Mouse (Mus musculus) lung, embryonic 14.5 days (tissue): Measurements from ENCODE around the gene Smim24. TPM values are rescaled to one million over a fixed set of nuclear protein-coding genes. Genes with fewer than 3 reads are reported as not detected.

ENCODE experiments used
- ATAC-seq: fragments of 200-750 bp; cut with Nextera tagmentation; 2 replicates; pipeline ENCODE4 v1.8.0; 2017; ENCODE audit warnings: mild to moderate bottlenecking, moderate TSS enrichment, moderate library complexity; ENCODE audit not compliant: insufficient read depth
- DNase-seq: peaks from one replicate; pipeline ENCODE4 v3.0.0-alpha.2; 2015
- H3K27ac ChIP-seq: fragments of 300-500 bp; sonication (generic); 2 replicates; pipeline ENCODE4 v1.5.1; 2014; ENCODE audit warnings: low read depth, mild to moderate bottlenecking, moderate library complexity
- H3K27me3 ChIP-seq: fragments of 300-500 bp; sonication (generic); 2 replicates; pipeline ENCODE4 v1.6.1; 2014; ENCODE audit warnings: low read length, control low read depth; ENCODE audit not compliant: insufficient read depth
- H3K36me3 ChIP-seq: fragments of 300-500 bp; sonication (generic); 2 replicates; pipeline ENCODE4 v1.6.1; 2014; ENCODE audit warnings: control low read depth; ENCODE audit not compliant: insufficient read depth
- H3K4me1 ChIP-seq: fragments of 300-500 bp; sonication (generic); 2 replicates; pipeline ENCODE4 v1.6.1; 2014; ENCODE audit warnings: antibody characterized with exemption, control low read depth; ENCODE audit not compliant: insufficient read depth
- H3K4me2 ChIP-seq: fragments of 300-500 bp; sonication (generic); 2 replicates; pipeline ENCODE4 v1.6.1; 2014; ENCODE audit warnings: mild to moderate bottlenecking
- H3K4me3 ChIP-seq: fragments of 300-500 bp; sonication (generic); 2 replicates; pipeline ENCODE4 v1.5.1; 2014; ENCODE audit warnings: low read depth, low read length
- H3K9ac ChIP-seq: fragments of 300-500 bp; sonication (generic); 2 replicates; pipeline ENCODE4 v1.6.1; 2014
- H3K9me3 ChIP-seq: fragments of 300-500 bp; sonication (generic); 2 replicates; pipeline ENCODE4 v1.6.1; 2016; ENCODE audit warnings: low read depth, low read length, control low read depth
- CTCF ChIP-seq: IDR thresholded peaks from 2 replicates; pipeline ENCODE4 v1.5.1; 2016; ENCODE audit warnings: antibody characterized with exemption, low read depth
- WGBS: fragments of 180-500 bp; shearing (Covaris S2); extraction: QIAGEN DNeasy Blood & Tissue Kit; methylation state at CpG from one replicate; pipeline ENCODE4 v1.1.7; 2014; 5-methylcytosine and 5-hydroxymethylcytosine counted together
- polyA plus RNA-seq: library from polyadenylated mRNA; unstranded; fragments of >200 nt; fragmentation: Nextera tagmentation; extraction: Ambion mirVana; gene quantifications from 2 replicates; pipeline ENCODE4 v1.2.1, GENCODE M21; 2014

Smim24 gene
- polyA plus RNA-seq, 1 experiment from 2014 or later = 3.3 TPM

DNA sequence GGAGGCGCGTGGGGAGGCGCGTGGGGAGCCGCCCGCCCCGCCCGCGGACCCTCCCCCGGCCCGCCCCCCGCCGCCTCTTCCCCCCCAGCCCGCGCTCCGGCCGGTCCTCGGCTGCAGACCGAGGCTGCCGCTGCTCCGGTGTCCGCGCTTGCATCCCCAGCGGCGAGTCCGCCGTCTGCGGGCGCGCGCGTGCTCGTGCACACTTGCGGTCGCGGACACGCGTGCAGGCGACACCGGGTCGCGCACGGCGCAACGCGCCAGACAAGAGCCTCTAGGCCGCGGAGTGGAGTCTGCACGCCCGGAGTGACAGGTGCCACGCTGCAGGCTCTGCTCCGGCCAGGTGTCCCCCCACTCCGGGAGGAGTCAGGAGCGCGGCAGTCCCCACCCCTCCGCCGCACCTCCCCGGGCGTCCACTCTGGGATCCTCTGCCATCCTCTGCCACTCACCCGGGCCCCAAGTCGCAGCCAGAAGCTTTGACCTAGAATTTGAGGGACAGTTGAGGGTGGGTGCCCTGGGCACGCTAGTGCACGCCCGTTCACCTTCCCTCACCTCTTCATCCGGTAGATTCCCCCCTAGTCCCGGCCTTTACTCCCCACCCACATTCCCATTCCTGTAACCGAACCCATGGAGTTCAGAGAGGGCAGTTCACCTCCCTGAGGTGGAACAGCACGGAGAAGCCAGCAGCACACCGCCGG lies 38.1 kb downstream of the Smim24 start:
- Histone ChIP-seq H3K27me3 (no peaks in the 10 kb centered on the region; the same call in 1 of the 2 replicates), H3K4me2 (peak overlapping the region; percentile 92), H3K9ac (peak overlapping the region; percentile 75), H3K9me3 (no peaks in the 10 kb centered on the region), H3K4me3 (peak overlapping the region; percentile 78), H3K4me1 (peaks cover 9% of the 10 kb centered on the region; the same call in 1 of the 2 replicates), H3K36me3 (no peaks in the 10 kb centered on the region), H3K27ac (peak overlapping the region; percentile 95)
- TF ChIP-seq CTCF = no peak
- ATAC-seq (no peak), DNase-seq (peak; percentile 58)
- 1% methylated on average over 56 of the region's 70 CpGs for WGBS

DNA sequence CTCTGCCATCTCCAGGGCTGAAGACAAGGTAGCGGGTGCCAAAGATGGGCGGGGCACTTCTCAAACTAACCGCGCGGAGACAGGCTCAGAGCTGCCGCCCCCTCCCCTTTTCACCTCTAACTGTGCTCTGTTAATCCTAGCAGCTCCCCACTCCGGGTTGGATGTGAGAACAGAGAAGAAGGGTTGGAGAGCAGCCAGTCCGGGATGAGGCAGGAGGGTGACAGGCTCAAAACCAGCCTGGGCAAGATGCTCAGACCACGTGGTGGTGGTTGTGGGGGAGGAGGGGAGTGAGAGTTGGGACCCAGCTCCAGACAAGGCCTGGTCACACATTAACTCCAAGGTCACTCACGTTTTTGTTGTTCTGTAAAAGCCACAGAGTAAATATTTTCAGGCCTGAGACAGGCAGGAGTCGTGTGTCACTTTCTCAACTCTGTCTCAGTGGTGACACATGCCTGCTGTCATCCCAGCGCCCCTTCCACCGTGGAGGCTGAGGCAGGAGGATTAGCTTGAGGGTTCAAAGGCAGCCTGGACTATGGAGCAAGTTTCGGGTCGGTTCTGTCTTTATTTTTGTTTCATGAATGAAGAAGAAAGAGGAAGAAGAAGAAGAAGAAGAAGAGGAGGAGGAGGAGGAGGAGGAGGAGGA lies 38.8 kb downstream of the Smim24 start:
- H3K4me1 ChIP-seq = peaks cover 9% of the 10 kb centered on the region; the same call in 1 of the 2 replicates
- no peak overlapping the region for H3K27ac ChIP-seq
- TF ChIP-seq CTCF = no peak
- H3K4me3 ChIP-seq = peak overlapping the region; percentile 78
- ATAC-seq (no peak), DNase-seq (peak; percentile 49)
- WGBS = 14% methylated on average over 15 of the region's 15 CpGs
- no peaks in the 10 kb centered on the region; the same call in 1 of the 2 replicates for H3K27me3 ChIP-seq
- peak overlapping the region; percentile 92 for H3K4me2 ChIP-seq
- no peaks in the 10 kb centered on the region for H3K9me3 ChIP-seq
- no peak overlapping the region for H3K9ac ChIP-seq
- H3K36me3 ChIP-seq = no peaks in the 10 kb centered on the region

DNA sequence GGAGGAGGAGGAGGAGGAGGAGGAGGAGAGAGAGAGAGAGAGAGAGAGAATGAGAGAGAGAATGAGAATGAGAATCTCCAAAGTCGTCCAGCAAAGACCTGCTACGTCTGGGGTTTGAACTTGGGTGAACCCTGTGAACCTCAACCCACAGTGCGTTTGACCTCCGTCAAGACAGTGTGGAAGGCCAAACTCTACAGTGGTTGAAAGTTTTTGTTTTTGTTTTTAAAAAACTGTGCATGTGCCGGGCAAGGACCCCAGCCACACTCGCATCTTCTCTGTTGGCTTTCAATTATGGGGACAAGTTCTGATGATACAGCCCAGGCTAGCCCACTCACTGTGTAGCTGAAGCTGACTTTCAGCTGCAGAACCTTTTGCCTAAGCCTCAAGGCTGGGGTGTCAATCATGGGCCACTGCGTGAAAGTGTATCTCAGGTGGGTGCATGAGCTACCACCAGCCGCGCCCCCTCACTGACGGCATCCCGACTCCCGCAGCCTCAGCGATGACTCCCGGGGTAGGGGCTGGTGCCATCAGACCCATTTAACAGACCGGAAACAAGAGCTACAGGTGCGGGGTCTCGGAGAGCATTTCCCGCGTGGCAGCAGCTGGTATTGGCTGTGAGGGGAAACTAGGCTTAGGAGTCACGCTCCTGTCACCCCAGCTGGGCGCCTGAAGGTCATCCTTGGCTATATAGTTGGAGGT lies 39.5 kb downstream of the Smim24 start:
- 61% methylated on average over 21 of the region's 21 CpGs for WGBS
- H3K27ac ChIP-seq = no peak overlapping the region
- H3K9me3 ChIP-seq = no peaks in the 10 kb centered on the region
- no peaks in the 10 kb centered on the region for H3K36me3 ChIP-seq
- DNase-seq = no peak
- H3K4me1 ChIP-seq = peaks cover 8% of the 10 kb centered on the region; the same call in 1 of the 2 replicates
- no peaks in the 10 kb centered on the region; the same call in 1 of the 2 replicates for H3K27me3 ChIP-seq
- H3K9ac ChIP-seq = no peak overlapping the region
- TF ChIP-seq CTCF = 0 out of 2 replicates have a peak, but pooled peaks have one; percentile 11
- peak overlapping the region; percentile 56 for H3K4me2 ChIP-seq
- ATAC-seq = no peak
- H3K4me3 ChIP-seq = 0 out of 2 replicates have a peak overlapping the region, but pooled peaks have one; percentile 20

DNA sequence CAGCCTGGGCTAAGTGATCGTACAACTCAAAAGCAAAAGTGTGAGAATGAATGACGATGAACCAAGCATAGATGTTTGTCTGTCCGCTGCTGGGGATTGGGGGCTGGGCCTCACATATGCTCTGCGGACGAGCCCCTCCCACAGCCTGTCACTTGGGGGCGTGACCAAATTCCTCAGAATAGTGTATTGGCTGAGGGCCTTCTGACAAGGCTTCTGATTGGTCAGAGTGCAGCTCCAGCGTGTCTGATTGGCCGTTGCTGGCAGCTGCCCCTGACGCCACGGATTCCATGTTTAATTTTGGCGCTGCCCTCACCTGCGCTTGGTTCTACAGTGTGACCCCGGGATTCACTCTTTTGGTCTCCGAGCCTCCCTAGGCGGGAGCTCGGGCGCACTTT lies 40.0 kb downstream of the Smim24 start:
- peak overlapping the region; percentile 30; the same call in 1 of the 2 replicates for H3K9ac ChIP-seq
- H3K4me2 ChIP-seq = peak overlapping the region; percentile 56
- DNase-seq (peak; percentile 98), ATAC-seq (peak; percentile 81)
- H3K4me1 ChIP-seq = peaks cover 5% of the 10 kb centered on the region; the same call in 1 of the 2 replicates
- no peak overlapping the region for H3K27ac ChIP-seq
- H3K4me3 ChIP-seq = peak overlapping the region; percentile 20; the same call in 1 of the 2 replicates
- TF ChIP-seq CTCF = no peak
- H3K36me3 ChIP-seq = no peaks in the 10 kb centered on the region
- no peaks in the 10 kb centered on the region for H3K27me3 ChIP-seq
- H3K9me3 ChIP-seq = no peaks in the 10 kb centered on the region
- WGBS = 6% methylated on average over 17 of the region's 17 CpGs

DNA sequence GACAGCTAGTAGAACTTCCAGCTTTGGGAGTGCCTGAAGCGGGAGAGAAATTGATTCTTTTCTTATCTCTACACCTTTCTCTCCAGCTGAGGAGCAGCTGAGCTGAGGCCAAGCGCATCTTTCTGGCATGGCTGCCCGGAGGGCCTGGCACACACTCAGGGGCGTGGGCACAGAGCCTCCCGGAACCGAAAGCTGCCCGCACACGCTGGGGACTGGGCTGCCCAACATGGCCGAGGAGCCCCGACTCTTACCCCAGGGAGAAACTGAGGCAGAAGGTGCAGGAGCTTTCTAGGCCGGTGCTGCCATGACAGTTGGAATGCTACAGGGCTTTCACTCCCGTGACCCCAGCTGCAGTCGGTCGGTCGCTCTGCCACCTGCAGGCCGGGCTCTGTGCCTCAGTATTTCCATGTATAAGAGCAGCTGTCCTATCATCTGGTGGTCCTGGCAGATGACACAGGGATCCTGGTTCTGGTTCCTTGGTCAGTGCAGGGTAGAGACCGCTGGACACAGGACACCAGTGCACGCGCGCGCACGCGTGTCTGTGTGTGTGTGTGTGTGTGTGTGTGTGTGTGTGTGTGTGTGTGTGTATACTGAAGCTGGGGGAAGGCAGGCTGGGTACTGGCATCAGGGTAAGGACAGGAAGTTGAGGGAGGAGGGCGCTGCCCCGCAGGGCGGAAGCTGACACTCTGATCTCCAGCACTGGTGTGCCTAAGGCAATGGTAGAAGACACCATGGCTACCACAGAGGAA lies 40.9 kb downstream of the Smim24 start:
- WGBS = 73% methylated on average over 26 of the region's 26 CpGs

More for the DNA sequence above, 40.9 kb downstream of the Smim24 start:
- Histone ChIP-seq H3K27ac (no peak overlapping the region; the same call in 1 of the 2 replicates), H3K27me3 (no peaks in the 10 kb centered on the region), H3K9me3 (no peaks in the 10 kb centered on the region), H3K9ac (no peak overlapping the region), H3K4me2 (peak overlapping the region; percentile 56; the same call in 1 of the 2 replicates), H3K4me1 (peaks cover 5% of the 10 kb centered on the region; the same call in 1 of the 2 replicates), H3K4me3 (0 out of 2 replicates have a peak overlapping the region, but pooled peaks have one; percentile 20), H3K36me3 (no peaks in the 10 kb centered on the region)
- DNase-seq = no peak
- no peak for ATAC-seq
- 0 out of 2 replicates have a peak, but pooled peaks have one; percentile 24 for TF ChIP-seq CTCF
